Mouse (Mus musculus) kidney, postnatal 10 days (tissue): ENCODE results near the gene Rsph9.

Source experiments
- DNase-seq: peaks from one replicate; pipeline ENCODE4 v3.0.0; 2021; ENCODE audit warnings: mixed read lengths

Gene Rsph9

DNA sequence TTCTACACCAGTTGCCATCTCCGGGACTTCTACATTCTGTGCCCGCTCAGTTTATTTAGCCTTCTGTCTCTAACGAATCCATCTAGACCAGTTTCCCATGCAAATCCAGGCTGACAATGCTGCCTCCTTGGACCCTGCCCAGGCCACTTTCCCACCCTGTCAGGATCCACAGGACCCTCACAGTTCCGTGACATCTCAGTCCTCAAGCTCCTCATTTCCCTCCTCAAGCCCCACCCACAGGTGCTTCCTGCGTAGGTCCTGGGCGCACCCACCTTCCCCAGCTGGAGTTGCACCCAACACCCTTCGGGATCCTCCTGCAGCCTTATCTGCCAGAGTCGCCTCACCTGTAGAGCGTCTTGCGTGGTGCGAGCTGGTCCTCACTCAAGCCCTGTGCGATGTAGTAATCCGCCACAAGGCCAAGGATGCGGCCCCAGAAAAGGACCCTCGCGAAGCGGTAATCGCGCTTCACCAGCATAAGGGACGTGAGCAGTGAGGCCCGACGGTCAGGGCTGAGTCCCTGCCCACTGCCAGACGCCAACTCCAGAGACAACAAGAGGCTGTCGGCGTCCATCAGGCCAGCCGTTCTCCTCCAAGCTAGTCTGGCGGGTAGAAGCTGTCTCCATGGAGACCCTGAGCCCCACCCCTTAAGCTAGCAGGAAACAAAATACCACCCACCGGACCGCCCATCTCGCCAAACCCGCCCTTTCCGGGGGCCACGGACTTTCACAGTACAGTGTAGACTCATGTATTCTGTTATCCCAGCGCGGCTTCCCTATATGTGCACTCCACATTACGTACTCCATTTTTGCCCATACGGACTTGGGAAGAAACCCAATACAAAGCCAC, at the start of gene Rsph9:
Rsph9 (minus strand) TSS at position 639 of the 846 bp plus-strand sequence.
- DNase-seq: peak; percentile 91

DNA sequence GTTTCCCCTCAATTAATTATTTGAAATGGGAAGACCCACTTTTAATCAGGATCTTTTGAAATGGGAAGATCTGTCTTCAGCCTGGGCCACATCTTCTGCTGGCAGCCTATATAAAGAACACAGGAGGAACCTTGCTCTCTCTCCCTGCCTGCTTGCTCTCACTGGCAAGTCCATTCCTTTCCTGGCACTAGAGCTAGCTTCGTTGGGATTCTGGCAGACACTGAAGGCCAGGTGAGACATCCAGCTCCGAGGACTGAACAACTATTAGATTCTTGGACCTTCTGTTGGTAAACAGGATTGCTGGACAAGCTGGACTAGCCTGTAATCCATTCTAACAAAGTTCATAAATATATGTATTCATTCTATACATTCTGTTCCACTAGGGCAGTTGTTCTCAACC, 44.8 kb upstream of the Rsph9 start:
- DNase-seq: no peak

GRCm38 (mm10) chr17:46182273-46182672, 38.3 kb upstream of the Rsph9 start:
- peak; percentile 48 for DNase-seq

GRCm38 (mm10) chr17:46170538-46170937, 26.5 kb upstream of the Rsph9 start:
- DNase-seq: peak; percentile 32

- no peak for DNase-seq
These were observed 24.8 kb upstream of the Rsph9 start for GRCm38 (mm10) chr17:46168768-46169167.

- DNase-seq: peak; percentile 28
These were observed 24.3 kb upstream of the Rsph9 start for GRCm38 (mm10) chr17:46168318-46168717.

DNA sequence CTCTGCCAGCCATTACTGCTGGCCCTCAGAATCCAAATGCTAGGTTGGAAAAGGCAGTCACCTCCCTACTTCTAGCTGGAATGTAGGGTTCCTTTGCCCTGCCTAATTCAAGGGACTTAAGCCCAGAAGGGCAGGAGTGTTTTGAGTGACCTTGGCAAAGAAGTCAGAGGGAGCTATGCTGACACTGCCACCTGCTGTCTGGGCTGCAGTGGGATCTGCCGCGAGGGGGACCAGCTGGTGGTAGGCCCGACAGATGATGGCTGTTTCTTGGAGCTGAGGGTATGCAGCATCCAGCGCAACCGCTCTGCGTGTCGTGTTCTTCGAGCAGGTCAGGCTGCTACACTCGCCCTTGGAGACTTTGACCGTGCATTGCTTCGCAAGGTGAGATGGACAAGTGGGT, 23.0 kb upstream of the Rsph9 start:
- DNase-seq: peak; percentile 35

GRCm38 (mm10) chr17:46166270-46166669, 22.3 kb upstream of the Rsph9 start:
- DNase-seq: no peak

- peak; percentile 11 for DNase-seq
These were observed 21.4 kb upstream of the Rsph9 start for GRCm38 (mm10) chr17:46165460-46165859.

DNA sequence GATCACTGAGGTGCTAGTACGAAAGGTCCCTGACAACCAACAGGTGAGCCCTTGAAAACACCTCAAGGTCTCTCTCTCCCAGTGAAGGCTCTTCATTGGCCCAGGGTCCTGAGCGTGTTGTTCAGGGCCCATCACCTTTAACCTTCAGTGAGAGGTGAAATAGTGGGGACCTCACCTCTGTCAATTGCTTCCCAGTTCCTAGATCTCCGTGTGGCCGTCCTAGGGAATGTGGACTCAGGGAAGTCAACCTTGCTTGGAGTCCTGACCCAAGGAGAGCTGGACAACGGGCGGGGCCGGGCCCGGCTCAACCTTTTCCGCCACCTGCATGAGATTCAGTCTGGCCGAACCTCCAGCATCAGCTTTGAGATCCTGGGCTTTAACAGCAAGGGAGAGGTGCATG, 20.8 kb upstream of the Rsph9 start:
- DNase-seq: no peak

DNA sequence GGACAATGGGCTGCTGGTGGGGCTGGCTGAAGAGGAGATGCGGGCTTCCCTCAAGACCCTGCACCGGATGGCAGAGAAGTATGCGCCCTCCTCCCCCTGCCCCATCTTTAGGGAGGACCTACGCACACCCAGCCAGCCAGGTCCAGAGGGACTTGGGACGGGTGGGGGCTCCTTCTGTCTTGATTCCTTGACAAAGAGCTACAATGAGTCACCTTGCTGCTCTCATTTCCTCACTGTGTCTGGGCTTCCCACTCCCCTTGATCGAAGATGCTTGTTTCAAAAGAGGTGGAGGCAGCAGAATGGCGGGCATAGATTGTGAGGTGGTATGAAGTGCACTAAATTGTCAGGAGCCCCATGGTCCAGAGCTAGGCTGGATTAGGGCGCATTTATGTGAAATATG, 20.3 kb upstream of the Rsph9 start:
- DNase-seq: no peak

DNA sequence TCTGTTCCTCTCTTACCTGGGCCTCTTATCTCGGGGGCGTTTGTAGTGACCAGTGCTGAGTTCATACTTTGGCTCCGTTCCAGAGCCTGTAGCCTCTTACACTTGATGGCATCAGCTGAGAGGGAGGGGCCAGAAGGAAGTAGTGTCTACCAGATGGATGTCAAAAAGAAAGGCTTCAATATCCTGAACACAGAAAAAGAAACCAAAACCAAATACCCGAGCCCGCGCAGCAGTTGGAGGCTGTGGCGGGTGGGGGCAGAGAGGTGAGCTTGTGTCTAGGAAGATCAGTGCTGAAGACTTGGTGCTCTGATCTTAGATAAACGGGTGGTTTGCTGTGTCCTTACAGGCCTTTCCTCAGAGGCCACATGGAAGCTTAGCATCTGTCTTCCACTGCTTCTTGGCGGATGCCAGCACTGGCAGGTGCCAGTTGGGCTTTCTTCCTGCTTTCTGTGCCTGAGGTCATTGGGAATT, 19.0 kb upstream of the Rsph9 start:
- peak; percentile 58 for DNase-seq

DNA sequence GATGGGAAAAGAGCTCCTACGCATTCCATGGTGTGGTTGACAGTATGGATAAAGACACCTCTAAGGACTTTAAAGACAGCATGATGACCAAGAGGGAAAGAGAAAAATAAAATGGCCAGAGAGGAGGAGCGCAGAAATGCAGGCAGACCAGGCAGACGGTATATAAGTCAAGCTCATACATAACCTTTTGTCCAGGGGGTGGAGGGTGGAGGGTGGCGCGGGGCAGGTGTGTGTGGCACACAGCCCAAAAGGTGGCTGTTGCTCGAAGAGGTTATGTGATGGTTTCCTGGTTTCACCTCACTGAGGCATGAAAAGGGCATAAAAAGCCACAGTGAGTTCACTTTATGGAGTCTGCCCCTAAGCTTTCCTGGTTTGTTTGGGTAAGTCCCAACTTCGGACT, 18.5 kb upstream of the Rsph9 start:
- DNase-seq: no peak

GRCm38 (mm10) chr17:46161710-46162109, 17.7 kb upstream of the Rsph9 start:
- no peak for DNase-seq

GRCm38 (mm10) chr17:46161179-46161578, 17.2 kb upstream of the Rsph9 start:
- DNase-seq: no peak

DNA sequence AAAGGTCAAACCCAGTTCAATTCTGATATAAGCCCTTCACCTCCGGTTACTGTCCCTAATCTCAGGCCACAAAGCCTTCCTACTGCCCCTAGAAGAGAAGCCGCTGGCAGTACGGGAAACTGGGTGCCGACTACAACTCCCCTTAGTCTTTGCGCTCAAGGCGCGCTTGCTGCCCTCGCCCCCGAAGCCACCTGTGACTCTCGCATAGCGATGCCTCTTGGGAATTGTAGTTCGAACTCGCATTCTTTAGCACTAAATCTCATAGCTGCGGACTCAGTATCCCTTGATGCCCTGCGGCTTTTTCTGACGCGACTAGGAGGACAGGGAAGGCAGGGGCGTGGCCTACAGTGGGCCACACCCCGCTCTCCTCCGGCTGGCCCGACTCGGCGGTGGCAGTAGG, 16.7 kb upstream of the Rsph9 start, which contains the start of gene Gtpbp2:
Gtpbp2 (plus strand) TSS at position 347 of the 400 bp plus-strand sequence.
- DNase-seq: peak; percentile 97

DNA sequence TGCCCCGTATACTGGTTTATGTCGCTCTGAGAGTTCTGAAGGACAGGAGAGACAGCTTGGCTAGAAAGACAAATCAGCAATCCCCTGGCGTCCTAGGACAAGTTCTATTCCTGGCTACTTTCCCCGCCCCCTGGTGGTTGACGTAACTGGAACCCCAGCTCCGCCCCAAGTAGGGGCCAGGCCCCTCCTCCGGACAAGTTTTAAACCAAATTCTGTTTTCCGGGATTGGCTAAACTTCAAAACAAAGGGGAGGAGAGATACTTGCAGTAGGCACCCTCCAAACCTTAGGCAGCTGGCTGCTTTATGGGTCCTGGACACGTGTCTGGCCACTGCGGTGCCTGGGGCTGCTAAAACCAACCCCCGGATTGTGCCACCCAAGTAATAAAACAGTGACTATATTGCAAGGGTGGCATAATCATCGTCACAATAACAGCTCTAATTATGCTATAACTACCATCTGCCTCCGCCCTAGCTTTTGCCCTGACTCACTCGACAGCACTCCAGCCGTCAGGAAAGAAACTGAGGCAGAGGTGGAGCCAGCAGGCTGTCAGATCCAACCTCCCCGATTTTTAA, 16.2 kb upstream of the Rsph9 start:
- DNase-seq: peak; percentile 96

DNA sequence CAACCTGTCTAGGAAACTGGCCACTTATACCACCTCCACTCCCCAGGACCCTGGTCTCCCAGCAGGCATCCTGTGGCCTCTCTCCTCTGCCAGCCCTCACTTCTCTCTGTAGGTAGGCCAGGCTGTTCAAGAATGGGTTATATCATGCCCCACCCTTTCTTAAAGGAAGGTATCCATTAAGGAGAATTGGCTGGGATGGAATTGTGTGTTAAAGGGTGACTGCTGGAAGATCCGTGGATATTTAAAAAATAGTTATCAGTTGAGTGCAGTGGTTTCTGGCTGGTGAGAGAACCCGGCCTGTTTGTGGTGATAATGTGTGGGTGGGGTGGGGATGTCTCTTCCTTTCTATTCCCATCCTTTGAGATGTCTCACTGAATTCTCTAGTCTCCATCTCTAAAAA, 15.2 kb upstream of the Rsph9 start:
- no peak for DNase-seq

DNA sequence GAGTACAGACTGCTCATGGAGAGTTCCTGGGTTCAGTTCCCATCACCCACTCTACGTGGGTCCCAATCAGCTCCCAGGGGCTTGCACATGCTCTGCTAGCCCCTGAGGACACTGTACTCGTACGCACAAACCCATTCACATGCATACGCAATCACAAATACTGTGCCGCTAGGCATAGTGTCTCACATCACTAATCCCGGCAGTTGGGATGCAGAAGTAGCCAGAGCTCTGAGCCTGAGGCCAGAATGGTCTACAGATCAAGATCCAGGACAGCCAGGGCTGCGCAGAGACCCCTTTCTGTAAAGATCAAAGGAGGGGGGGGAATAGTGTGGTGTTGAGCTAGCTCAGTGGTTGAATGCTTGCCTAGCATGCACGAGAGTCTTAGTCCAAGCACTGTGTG, 13.1 kb upstream of the Rsph9 start:
- DNase-seq: no peak

DNA sequence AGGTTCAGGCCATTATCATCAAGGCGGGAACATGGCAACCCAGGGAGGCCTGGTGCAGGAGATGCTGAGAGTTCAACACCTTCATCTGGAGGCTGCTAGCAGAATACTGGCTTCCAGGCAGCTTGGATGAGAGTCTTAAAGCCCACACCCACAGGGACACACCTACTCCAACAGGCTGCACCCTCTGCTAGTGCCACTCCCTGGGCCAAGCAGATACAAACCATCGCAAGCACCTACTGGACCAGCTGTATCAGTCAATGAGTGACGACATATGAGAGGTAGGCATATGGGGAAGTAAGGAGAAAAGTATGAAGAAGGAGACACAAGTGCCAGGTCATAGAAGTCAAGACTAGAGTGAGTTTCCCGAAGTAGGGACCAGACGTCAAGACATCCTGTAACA, 12.7 kb upstream of the Rsph9 start:
- no peak for DNase-seq

DNA sequence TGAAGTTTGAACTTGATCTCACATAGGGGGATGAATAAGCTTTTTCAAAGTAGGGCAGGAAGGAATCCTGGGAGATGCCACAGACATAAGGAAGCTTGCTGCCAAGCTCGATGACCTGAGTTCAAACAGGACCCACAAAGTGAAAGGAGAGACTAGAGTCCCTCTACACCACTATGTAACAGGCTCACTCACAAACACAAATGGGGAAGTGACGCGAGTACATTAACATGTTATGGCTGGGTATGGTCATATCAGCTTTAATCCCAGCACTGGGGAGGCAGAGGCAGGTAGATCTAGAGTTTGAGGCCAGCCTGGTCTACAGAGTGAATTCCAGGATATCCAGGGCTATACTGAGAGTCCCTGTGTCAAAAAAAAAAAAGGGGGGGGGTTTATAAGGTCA, 10.3 kb upstream of the Rsph9 start:
- DNase-seq: no peak

- peak; percentile 93 for DNase-seq
These were observed 9.1 kb upstream of the Rsph9 start, which contains the start of gene Mad2l1bp for GRCm38 (mm10) chr17:46152847-46153782. TSS of gene Mad2l1bp (minus strand) at chr17:46153553.

DNA sequence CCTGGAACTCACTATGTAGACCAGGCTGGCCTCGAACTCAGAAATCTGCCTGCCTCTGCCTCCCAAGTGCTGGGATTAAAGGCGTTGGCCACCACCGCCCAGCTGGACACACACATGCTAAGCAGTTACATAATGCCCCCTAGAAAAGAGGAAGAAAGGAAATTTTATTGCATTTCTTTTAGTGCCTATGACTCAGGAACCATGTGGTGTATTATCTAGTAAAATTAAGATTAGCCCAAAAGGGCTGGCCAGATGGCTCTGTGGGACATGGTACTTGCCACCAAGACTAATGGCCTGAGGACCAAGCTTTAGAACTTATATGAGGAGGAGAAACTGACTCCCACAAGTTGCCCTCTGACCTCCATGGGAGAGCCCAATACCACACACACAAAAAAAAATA, 4.1 kb downstream of the Rsph9 start:
- DNase-seq: no peak
